Mouse (Mus musculus) testis, postnatal 10 days (tissue): ENCODE measurements at regions not wholly inside any gene's neighbourhood (a gene's known extent, or its start where the extent isn't known, plus 50 kb on each side); places are given as distances from the start of the nearest gene placed in this dataset.

Experiments used
- DNase-seq: peaks from one replicate; pipeline ENCODE4 v3.0.0; 2021; ENCODE audit warnings: low spot score

DNA sequence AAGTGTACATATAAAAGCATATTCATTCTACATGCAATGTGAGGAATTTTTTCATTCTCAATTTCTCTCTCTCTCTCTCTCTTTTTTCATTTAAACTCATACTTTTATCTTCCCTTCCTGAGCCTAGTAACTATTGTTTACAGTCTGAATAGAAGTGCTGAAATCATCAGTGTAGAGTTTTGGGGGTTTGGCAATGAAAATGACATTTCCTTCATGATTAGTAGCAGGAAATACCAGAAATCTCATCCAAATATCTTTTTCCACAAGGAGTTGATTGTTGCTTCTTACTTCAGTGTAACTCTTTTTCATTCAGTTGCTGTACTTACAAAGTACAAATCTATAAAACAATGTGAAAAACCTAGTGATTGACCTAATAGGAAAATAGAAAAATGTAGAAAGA is 572.7 kb upstream of the Marcks start:
- no peak for DNase-seq

DNA sequence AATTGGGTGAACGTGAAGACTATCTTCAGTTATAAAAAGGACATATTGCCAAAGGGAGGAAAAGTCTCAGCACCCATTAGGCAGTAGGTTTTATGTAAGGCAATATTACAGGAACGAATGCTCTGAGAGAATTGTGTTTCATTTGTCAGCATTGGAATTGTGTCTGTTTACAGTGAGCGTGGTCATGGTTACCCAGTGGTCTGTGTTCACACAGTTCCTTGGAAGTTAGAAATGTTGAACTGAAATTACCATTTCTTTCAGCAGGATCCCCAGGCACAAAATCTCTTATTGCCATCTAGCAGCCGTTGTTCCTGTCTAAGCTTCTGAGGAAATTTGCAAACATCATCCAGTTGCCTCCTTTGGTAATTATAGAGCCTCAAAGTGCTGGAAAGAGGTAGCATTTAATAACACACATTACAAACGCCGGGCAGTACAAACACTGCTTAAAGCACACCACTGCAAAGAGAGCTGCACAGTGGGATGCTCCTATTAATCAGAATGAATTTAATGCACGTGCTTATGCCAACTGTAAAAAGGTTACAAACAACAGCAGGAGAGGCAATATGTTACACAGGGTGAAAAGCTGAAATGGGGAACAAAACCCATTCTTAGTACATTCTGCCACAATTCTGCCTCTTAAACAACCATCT is 555.4 kb upstream of the Marcks start:
- DNase-seq: no peak

- no peak for DNase-seq
Observed at GRCm38 (mm10) chr10:37692851-37693250, 554.1 kb upstream of the Marcks start.

GRCm38 (mm10) chr10:37691939-37692338 is 553.2 kb upstream of the Marcks start:
- no peak for DNase-seq

GRCm38 (mm10) chr10:37683101-37683500 is 544.4 kb upstream of the Marcks start:
- DNase-seq: no peak

DNA sequence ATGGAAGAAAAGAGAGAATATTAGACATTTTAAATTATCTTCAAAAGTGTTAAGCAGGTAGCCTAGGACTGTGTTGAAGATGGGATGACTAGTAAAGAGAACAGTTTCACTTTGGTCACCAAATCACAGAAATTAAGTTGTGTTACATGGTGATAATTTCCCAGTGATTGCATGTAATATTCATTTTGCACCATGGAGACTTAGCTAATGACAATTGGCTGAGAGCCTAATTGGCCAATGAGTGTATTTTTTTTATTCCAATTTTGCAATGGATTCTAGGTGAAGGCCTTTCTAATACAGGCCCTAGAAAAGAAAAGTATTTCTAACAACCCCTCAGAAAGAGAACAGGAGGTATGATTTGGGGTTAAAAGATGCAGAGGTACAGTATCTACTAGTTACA is 541.9 kb upstream of the Marcks start:
- no peak for DNase-seq

DNA sequence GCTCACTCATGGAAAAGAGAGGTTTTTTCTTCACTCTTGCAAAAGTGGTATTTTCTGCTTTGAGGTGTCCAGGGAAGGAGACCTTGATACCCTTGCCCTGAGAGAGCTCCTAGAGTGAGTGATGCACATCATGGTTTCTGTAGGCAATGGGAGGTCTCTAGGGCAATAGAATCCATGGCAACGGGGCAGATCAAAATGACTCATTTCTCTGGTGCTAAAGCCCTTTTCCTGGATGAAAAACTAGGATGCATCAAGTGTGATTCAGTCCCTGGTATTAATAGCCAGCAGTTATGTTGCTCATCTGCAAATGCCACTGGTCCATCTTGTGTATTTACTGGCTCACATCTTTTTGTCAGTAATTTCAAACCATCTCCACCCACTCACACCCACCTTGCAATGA is 539.1 kb upstream of the Marcks start:
- DNase-seq: no peak

DNA sequence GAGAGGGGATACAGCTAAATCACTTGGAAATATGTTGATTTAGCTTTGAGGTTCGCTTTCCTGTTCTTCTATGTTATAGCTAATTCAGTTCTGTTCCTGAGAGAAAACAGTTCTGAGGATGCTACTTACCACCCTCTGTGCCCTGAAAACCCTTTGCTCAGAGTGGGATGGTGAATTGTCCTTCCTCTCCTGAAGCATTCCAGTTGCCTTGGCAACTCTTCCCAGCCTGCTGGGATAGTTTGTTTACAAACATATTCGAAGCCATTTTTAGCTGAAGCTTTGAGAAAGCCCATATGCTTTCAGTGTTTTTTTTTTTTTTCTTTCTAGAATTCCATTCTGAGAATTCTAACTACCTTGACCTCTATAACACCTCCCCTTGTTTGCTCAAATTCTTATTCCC is 530.1 kb upstream of the Marcks start:
- no peak for DNase-seq

- no peak for DNase-seq
Observed at GRCm38 (mm10) chr10:37667031-37667745, 528.5 kb upstream of the Marcks start.

DNA sequence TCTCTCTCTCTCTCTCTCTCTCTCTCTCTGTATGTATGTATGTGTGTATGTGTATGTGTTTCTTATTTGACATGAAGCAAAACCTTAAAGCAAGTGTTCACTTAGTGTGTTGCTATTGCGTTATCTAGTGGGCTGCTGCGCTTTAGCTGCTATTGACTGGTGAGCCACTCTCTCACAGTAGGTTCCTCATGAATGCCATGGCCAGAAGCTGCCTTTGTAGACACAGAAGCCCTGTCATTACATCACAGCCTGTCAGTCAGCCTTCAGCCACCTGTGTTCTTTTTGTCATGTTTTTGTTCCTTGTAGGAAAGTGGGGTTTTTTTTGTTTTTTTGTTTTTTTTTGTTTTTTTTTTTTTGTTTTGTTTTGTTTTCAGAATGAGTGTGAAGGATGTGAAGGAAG is 527.8 kb upstream of the Marcks start:
- DNase-seq: no peak

DNA sequence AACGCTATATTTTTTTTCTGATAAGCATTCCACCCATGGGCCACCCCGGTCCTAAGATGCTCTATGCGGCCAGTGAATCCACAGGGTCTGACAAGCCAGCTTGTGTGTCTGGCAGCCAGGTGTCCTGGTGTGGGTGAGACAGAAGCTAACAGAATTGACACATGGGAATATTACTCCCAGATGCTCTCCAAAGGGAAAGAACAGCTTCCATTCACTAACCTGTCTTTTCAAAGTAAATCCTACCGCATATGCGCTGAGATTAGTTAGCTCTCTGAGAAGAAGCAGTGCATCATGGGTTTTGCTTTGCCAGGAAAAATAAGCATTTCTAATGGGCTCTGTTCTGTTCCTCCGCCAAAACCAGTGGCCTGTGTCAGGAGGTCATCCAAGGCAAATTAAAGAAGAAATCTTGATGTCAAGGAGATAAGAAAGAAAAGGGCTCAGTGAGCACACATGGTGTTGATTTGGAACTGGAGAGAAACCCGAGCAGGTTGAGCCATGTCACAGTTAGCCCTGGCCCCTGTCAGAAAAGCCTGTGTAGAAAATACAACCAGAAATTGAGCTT is 498.4 kb upstream of the Marcks start:
- no peak for DNase-seq

GRCm38 (mm10) chr10:37636421-37636820 is 497.7 kb upstream of the Marcks start:
- no peak for DNase-seq

GRCm38 (mm10) chr10:37630403-37630802 is 491.7 kb upstream of the Marcks start:
- DNase-seq: no peak

DNA sequence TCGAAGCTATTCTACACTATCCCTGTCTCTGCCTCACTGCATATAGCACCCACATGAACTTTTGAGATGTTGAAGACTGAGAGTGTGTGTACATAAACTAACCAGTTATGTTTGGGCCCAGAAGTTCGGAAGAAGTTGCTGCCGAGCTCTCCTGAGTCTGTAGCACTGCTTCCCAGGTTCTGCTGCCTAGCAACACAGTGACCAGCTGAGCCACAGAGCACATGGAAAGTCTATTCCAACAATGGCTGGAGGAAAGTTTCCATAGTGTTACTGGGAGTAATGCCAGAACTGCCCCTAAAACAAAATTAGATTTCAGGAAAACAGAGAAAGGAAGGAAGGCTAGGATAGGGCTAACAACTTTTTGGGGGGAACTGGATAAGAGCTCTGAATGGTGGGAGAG is 489.2 kb upstream of the Marcks start:
- no peak for DNase-seq

DNA sequence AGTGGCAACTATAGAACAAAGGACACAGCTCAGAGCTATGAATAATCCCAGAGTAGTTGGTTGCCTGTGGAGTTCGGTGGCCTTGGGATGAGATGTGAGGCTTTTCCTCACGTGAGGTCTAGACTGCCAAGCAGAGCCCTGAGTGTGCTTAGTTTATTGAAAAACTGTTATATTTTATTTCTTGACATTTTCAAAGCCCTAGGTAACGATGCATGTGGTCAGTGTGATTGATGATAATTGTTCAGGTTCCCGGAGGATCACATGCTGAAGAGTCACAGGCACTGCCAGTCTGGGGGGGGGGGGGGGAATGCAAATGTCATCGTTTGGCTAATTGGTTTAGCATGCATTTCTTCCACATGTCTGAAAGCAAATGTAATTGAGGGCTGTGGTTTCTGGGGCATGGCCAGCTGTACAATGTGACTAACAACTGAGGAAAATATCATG is 488.1 kb upstream of the Marcks start:
- DNase-seq: no peak

DNA sequence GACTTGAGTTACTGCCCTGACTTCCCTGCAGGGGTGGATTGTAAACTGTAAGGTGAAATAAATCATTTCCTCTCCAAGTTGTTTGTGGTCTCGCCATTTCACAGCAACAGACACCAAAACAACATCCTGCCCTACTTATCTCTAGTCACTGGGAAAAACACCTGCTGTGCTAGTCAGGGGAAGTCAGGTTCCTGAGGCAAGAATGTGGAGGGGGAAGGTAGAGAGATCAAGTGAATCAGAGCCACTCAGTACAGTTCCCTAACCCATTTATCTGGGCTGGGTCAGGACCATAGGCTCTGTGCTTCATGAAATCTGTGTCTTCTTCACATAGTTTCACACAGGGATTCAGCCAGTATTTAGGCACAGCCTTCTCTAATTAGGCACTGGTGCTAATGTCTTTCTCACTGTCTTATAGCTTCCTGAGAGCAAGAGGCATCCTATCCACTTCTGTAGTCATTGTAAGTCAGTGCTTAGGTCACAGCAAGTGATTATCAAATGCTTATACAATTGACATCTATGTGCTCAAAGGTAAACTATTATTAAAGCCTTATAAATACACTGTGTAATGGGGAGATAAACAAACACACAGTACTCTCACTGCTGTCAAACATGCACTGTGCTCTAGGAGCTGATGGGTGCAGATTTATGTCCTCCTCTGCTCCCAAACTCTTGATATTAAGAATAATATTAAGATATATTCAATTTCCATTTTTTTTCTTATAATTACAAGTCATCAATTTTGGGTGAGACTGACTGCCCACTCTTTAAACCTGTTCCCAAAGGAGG is 487.4 kb upstream of the Marcks start:
- no peak for DNase-seq

DNA sequence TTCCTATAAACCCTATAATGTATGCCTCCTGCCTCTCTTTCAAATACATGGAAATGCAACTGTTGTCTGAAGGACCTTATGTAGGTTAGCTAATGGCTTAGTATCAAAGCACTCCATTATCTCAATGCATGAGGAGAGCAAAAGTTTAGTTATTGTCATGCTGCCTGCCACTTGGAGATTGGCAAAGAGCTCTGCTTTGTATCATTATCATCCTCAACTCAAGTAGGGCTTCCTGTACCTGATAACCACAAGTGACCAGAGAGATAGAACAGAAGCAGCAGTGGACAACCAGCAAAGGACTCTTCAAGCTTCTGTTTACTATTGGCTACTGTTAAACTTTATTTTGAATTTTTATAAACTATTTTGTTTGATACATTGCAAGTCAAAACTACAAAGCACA is 484.3 kb upstream of the Marcks start:
- no peak for DNase-seq

GRCm38 (mm10) chr10:37618606-37619005 is 479.9 kb upstream of the Marcks start:
- no peak for DNase-seq

GRCm38 (mm10) chr10:37617708-37618300 is 479.1 kb upstream of the Marcks start:
- no peak for DNase-seq

- no peak for DNase-seq
Observed at GRCm38 (mm10) chr10:37615926-37616691, 477.4 kb upstream of the Marcks start.

- DNase-seq: no peak
Observed at GRCm38 (mm10) chr10:37613936-37614335, 475.2 kb upstream of the Marcks start.

GRCm38 (mm10) chr10:37603529-37603928 is 464.8 kb upstream of the Marcks start:
- DNase-seq: no peak
